Mouse (Mus musculus) kidney, postnatal 0 days (tissue): Measurements from ENCODE around the gene Hamp2. TPM values are rescaled to one million over a fixed set of nuclear protein-coding genes. Genes with fewer than 3 reads are reported as not detected.
A peak's percentile ranks its signal among the peaks of the same experiment; 100 is the strongest.

ENCODE experiments used
- ATAC-seq: fragments of 200-750 bp; cut with Nextera tagmentation; replicated peaks from 2 replicates; pipeline ENCODE4 v1.8.0; 2017; ENCODE audit warnings: low read depth, moderate number of reproducible peaks, moderate TSS enrichment, moderate library complexity; ENCODE audit not compliant: low FRiP score
- DNase-seq: peaks from one replicate; pipeline ENCODE4 v3.0.0-alpha.2; 2016; ENCODE audit warnings: low spot score
- H3K27ac ChIP-seq: fragments of 300-500 bp; sonication (generic); 2 replicates; pipeline ENCODE4 v1.5.1; 2014; ENCODE audit warnings: mild to moderate bottlenecking
- H3K27me3 ChIP-seq: fragments of 300-500 bp; sonication (generic); 2 replicates; pipeline ENCODE4 v1.6.1; 2014; ENCODE audit warnings: low read length, mixed read lengths; ENCODE audit not compliant: insufficient read depth
- H3K36me3 ChIP-seq: fragments of 300-500 bp; sonication (generic); 2 replicates; pipeline ENCODE4 v1.6.1; 2014; ENCODE audit warnings: low read length, mixed read lengths; ENCODE audit not compliant: insufficient read depth
- H3K4me1 ChIP-seq: fragments of 300-500 bp; sonication (generic); replicated peaks from 2 replicates; pipeline ENCODE4 v1.6.1; 2014; ENCODE audit warnings: antibody characterized with exemption, low read length, mixed read lengths; ENCODE audit not compliant: insufficient read depth
- H3K4me2 ChIP-seq: fragments of 300-500 bp; sonication (generic); 2 replicates; pipeline ENCODE4 v1.6.1; 2014; ENCODE audit warnings: mild to moderate bottlenecking, low read length, moderate library complexity, mixed read lengths
- H3K4me3 ChIP-seq: fragments of 300-500 bp; sonication (generic); replicated peaks from 2 replicates; pipeline ENCODE4 v1.5.1; 2014; ENCODE audit warnings: low read depth, low read length
- H3K9ac ChIP-seq: fragments of 300-500 bp; sonication (generic); 2 replicates; pipeline ENCODE4 v1.6.1; 2014; ENCODE audit warnings: low read depth, low read length
- H3K9me3 ChIP-seq: fragments of 300-500 bp; sonication (generic); replicated peaks from 2 replicates; pipeline ENCODE4 v1.6.1; 2016; ENCODE audit warnings: low read length, inconsistent platforms, mixed read lengths
- CTCF ChIP-seq: IDR thresholded peaks from 2 replicates; pipeline ENCODE4 v1.5.1; 2016; ENCODE audit warnings: antibody characterized with exemption, low read depth, mild to moderate bottlenecking, moderate library complexity
- WGBS: fragments of 180-500 bp; shearing (Covaris S2); extraction: QIAGEN DNeasy Blood & Tissue Kit; methylation state at CpG from one replicate; pipeline ENCODE4 v1.1.7; 2014; 5-methylcytosine and 5-hydroxymethylcytosine counted together
- polyA plus RNA-seq: library from polyadenylated mRNA; unstranded; fragments of >200 nt; fragmentation: Nextera tagmentation; extraction: Ambion mirVana; gene quantifications from 2 replicates; pipeline ENCODE4 v1.2.1, GENCODE M21; 2015

Gene Hamp2
- polyA plus RNA-seq, 1 experiment from 2014 or later, result not detected

- DNase-seq (no peak), ATAC-seq (no peak)
- no peak overlapping the region for H3K27ac ChIP-seq
- WGBS, result 96% methylated on average over 9 of the region's 9 CpGs
- no peak overlapping the region for H3K4me3 ChIP-seq
- H3K4me2 ChIP-seq, result no peak overlapping the region
- H3K9ac ChIP-seq, result no peak overlapping the region
- TF ChIP-seq CTCF, result no peak
- H3K27me3 ChIP-seq, result no peaks in the 10 kb centered on the region
- H3K4me1 ChIP-seq, result peaks cover 14% of the 10 kb centered on the region; the same call in 1 of the 2 replicates
- no peaks in the 10 kb centered on the region for H3K9me3 ChIP-seq
- H3K36me3 ChIP-seq, result peaks cover 8% of the 10 kb centered on the region
Measured at GRCm38 (mm10) chr7:30958866-30959487, 34.5 kb upstream of the Hamp2 start.

GRCm38 (mm10) chr7:30958109-30958865, 33.8 kb upstream of the Hamp2 start:
- WGBS, result 66% methylated on average over 28 of the region's 28 CpGs

GRCm38 (mm10) chr7:30957367-30957783, 32.9 kb upstream of the Hamp2 start:
- Histone ChIP-seq H3K27ac (peak overlapping the region; percentile 99), H3K36me3 (peaks cover 20% of the 10 kb centered on the region), H3K4me3 (peak overlapping the region; percentile 94), H3K9ac (peak overlapping the region; percentile 99), H3K9me3 (no peaks in the 10 kb centered on the region), H3K27me3 (no peaks in the 10 kb centered on the region), H3K4me1 (peaks cover 14% of the 10 kb centered on the region; the same call in 1 of the 2 replicates), H3K4me2 (peak overlapping the region; percentile 74)
- under 1% methylated on average over 43 of the region's 43 CpGs for WGBS
- no peak for TF ChIP-seq CTCF
- peak; percentile 91 for DNase-seq
- ATAC-seq, result peak; percentile 52

More at GRCm38 (mm10) chr7:30958109-30958865, 33.8 kb upstream of the Hamp2 start:
- no peak for TF ChIP-seq CTCF
- Histone ChIP-seq H3K36me3 (peaks cover 13% of the 10 kb centered on the region), H3K4me3 (peak overlapping the region; percentile 94), H3K27ac (peak overlapping the region; percentile 99), H3K9ac (peak overlapping the region; percentile 99), H3K4me2 (peak overlapping the region; percentile 74), H3K27me3 (no peaks in the 10 kb centered on the region), H3K9me3 (no peaks in the 10 kb centered on the region), H3K4me1 (peaks cover 14% of the 10 kb centered on the region; the same call in 1 of the 2 replicates)
- ATAC-seq (no peak), DNase-seq (no peak)

GRCm38 (mm10) chr7:30956756-30957366, 32.4 kb upstream of the Hamp2 start, which contains the start of gene Usf2:
Gene Usf2 (minus strand): TSS chr7:30956803.
- ATAC-seq (peak; percentile 71), DNase-seq (peak; percentile 93)
- Histone ChIP-seq H3K27me3 (no peaks in the 10 kb centered on the region), H3K4me1 (peaks cover 14% of the 10 kb centered on the region; the same call in 1 of the 2 replicates), H3K4me2 (peak within 1 kb of the TSS; percentile 74), H3K36me3 (peaks cover 25% of the 10 kb centered on the region), H3K9me3 (no peaks in the 10 kb centered on the region), H3K9ac (peak within 1 kb of the TSS; percentile 99), H3K4me3 (peak within 1 kb of the TSS; percentile 94), H3K27ac (peak within 1 kb of the TSS; percentile 99)
- TF ChIP-seq CTCF, result no peak
- 0% methylated on average over 35 of the region's 82 CpGs for WGBS

- peaks cover 29% of the 10 kb centered on the region for H3K36me3 ChIP-seq
- ATAC-seq, result peak; percentile 50
- DNase-seq, result no peak
Measured at GRCm38 (mm10) chr7:30956357-30956751, 31.9 kb upstream of the Hamp2 start.

More at GRCm38 (mm10) chr7:30956357-30956751, 31.9 kb upstream of the Hamp2 start:
- Histone ChIP-seq H3K9ac (peak overlapping the region; percentile 99), H3K9me3 (no peaks in the 10 kb centered on the region), H3K27ac (peak overlapping the region; percentile 99), H3K27me3 (no peaks in the 10 kb centered on the region), H3K4me2 (peak overlapping the region; percentile 74), H3K4me3 (peak overlapping the region; percentile 94), H3K4me1 (peaks cover 14% of the 10 kb centered on the region; the same call in 1 of the 2 replicates)
- 2% methylated on average over 27 of the region's 49 CpGs for WGBS
- TF ChIP-seq CTCF, result no peak
